ENCODE assay signal across 9 mouse cellular contexts in the genomic region with DNA sequence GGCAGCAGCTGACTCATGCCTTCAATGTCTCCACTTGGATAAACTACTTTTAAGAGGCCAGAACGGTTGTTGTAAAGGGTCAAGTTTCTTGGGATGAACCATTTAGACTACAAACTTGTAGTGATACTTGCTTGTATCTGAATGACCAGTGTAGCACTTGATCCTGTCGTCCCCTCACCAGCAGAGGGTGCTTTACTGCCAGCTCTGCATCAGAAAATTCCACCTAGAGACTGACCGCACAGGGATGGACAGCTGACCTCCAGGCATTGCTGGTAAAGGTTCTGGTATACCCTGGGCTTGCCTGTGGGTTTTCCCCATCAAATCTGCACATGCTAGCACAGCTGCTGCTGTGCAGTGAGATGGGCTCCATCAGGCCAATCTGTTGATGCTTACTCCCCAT. TPM values are rescaled to one million over a fixed set of nuclear protein-coding genes. Genes with fewer than 3 reads are reported as not detected.
DNase-seq lines count a peak whose midpoint lies in the region; ATAC-seq lines count a peak whose summit lies in the region.
"Had no signal": no experiment of that assay in that cellular context is flagged by ENCODE, and none has a peak within 500 bp of the region (broad histone marks: within the 10 kb centered on the region; RNA-seq: fewer than 3 reads in every experiment).

No protein-coding gene starts in this region.

- 0 out of 2 replicates have a peak, but pooled peaks have one; percentile 55 for ATAC-seq in kidney, embryonic 16.5 days (ENCODE audit: low FRiP score, low TSS enrichment)

- no peak overlapping the region for H3K9ac ChIP-seq in kidney, embryonic 16.5 days (replicated peaks; ENCODE audit: low read length)
- H3K9ac ChIP-seq: neural tube, embryonic 13.5 days had no signal

- no peak overlapping the region for H3K27ac ChIP-seq in heart, embryonic 10.5 days
- no peak overlapping the region for H3K27ac ChIP-seq in kidney, embryonic 16.5 days (ENCODE audit: low read length)
- H3K27ac ChIP-seq: neural tube, embryonic 13.5 days had no signal

- peaks cover 62% of the 10 kb centered on the region for H3K36me3 ChIP-seq in heart, embryonic 10.5 days
- peaks cover 56% of the 10 kb centered on the region for H3K36me3 ChIP-seq in kidney, embryonic 16.5 days (ENCODE audit: insufficient read depth, low read length)
- peaks cover 4% of the 10 kb centered on the region; the same call in 1 of the 2 replicates for H3K36me3 ChIP-seq in splenic B cell, adult 2 months (ENCODE audit: control insufficient read depth, insufficient read depth, low read length, poor library complexity, severe bottlenecking)

- no peaks in the 10 kb centered on the region for H3K27me3 ChIP-seq in heart, embryonic 10.5 days (ENCODE audit: insufficient read depth, poor library complexity, severe bottlenecking)
- H3K27me3 ChIP-seq in kidney, embryonic 16.5 days (ENCODE audit: insufficient read depth, low read length): no peaks in the 10 kb centered on the region
- no peaks in the 10 kb centered on the region for H3K27me3 ChIP-seq in splenic B cell, adult 2 months (ENCODE audit: control insufficient read depth, insufficient read depth, low read length, poor library complexity, severe bottlenecking)
- H3K27me3 ChIP-seq: neural tube, embryonic 13.5 days had no signal

- no peak overlapping the region for H3K4me2 ChIP-seq in kidney, embryonic 16.5 days (replicated peaks; ENCODE audit: low read depth, low read length)
- H3K4me2 ChIP-seq: neural tube, embryonic 13.5 days had no signal

- H3K4me1 ChIP-seq in heart, embryonic 10.5 days: peaks cover 9% of the 10 kb centered on the region
- peaks cover 11% of the 10 kb centered on the region for H3K4me1 ChIP-seq in kidney, embryonic 16.5 days (ENCODE audit: insufficient read depth, low read length)

- H3K9me3 ChIP-seq in heart, embryonic 10.5 days: no peaks in the 10 kb centered on the region
- no peaks in the 10 kb centered on the region for H3K9me3 ChIP-seq in kidney, embryonic 16.5 days (ENCODE audit: low read length)
- H3K9me3 ChIP-seq: neural tube, embryonic 13.5 days had no signal

- 35% methylated on average over 3 of the region's 3 CpGs for WGBS in heart, embryonic 10.5 days
- WGBS in kidney, embryonic 16.5 days: 28% methylated on average over 3 of the region's 3 CpGs

- DNase-seq in heart, postnatal 4 days: peak; percentile 25
- DNase-seq in heart, embryonic 10.5 days (ENCODE audit: low spot score): no peak
- peak; percentile 40 for DNase-seq in A20 (ENCODE audit: low read depth, low spot score)
- DNase-seq in adrenal gland, adult 2 months: peak; percentile 63
- DNase-seq in splenic B cell, adult 2 months (ENCODE audit: low read depth, low spot score): peak; percentile 38
- DNase-seq in frontal cortex, postnatal 10 days (ENCODE audit: low spot score in 2 of 2): no peak
- no peak for DNase-seq in cerebellum, adult 9-10 months

- no peak overlapping the region for H3K4me3 ChIP-seq in heart, embryonic 10.5 days
- H3K4me3 ChIP-seq in kidney, embryonic 16.5 days (ENCODE audit: low read length): no peak overlapping the region
- H3K4me3 ChIP-seq: neural tube, embryonic 13.5 days had no signal

RNA-seq across cellular contexts. Expression of gene Dph7, which starts 1.3 kb away (rescaled TPM):
- total RNA-seq in heart, postnatal 4 days (2021): 1 to 10 TPM; 8.6 to 8.8 TPM
- polyA plus RNA-seq in heart, embryonic 10.5 days (2016; fragmentation: Nextera tagmentation; extraction: Ambion mirVana): 20.1 and 27.6 TPM in 2 replicates
- total RNA-seq in adrenal gland, adult 2 months (2021): 10 to 100 TPM in 1 of 2 experiments, 1 to 10 TPM in 1; 6.2 to 16.7 TPM
- polyA plus RNA-seq in adrenal gland, adult 2 months (2012; rRNA removed): 8.5 and 9.7 TPM in 2 replicates
- 29.8 and 32.3 TPM in 2 replicates for polyA plus RNA-seq in kidney, embryonic 16.5 days (2015; fragmentation: Nextera tagmentation; extraction: Ambion mirVana)

RNA-seq across cellular contexts. Expression of gene Zmynd19, which starts 11.3 kb away (rescaled TPM):
- 10 to 100 TPM; 26.6 to 32.1 TPM for total RNA-seq in heart, postnatal 4 days (2021)
- polyA plus RNA-seq in heart, embryonic 10.5 days (2016; fragmentation: Nextera tagmentation; extraction: Ambion mirVana): 16.8 and 20.8 TPM in 2 replicates
- total RNA-seq in adrenal gland, adult 2 months (2021): 10 to 100 TPM; 21.8 to 30.2 TPM
- 3.1 and 3.9 TPM in 2 replicates for polyA plus RNA-seq in adrenal gland, adult 2 months (2012; rRNA removed)
- 4.2 and 7.9 TPM in 2 replicates for polyA plus RNA-seq in kidney, embryonic 16.5 days (2015; fragmentation: Nextera tagmentation; extraction: Ambion mirVana)

RNA-seq across cellular contexts. Expression of gene Mrpl41, which starts 14.0 kb away (rescaled TPM):
- 10 to 100 TPM; 78.3 to 79.7 TPM for total RNA-seq in heart, postnatal 4 days (2021)
- 126 and 132 TPM in 2 replicates for polyA plus RNA-seq in heart, embryonic 10.5 days (2016; fragmentation: Nextera tagmentation; extraction: Ambion mirVana)
- total RNA-seq in adrenal gland, adult 2 months (2021): 100 to 1,000 TPM; 108 to 118 TPM
- polyA plus RNA-seq in adrenal gland, adult 2 months (2012; rRNA removed): 34.9 and 39.4 TPM in 2 replicates
- 109 and 118 TPM in 2 replicates for polyA plus RNA-seq in kidney, embryonic 16.5 days (2015; fragmentation: Nextera tagmentation; extraction: Ambion mirVana)

RNA-seq across cellular contexts. Expression of gene Pnpla7, which starts 14.9 kb away (rescaled TPM):
- total RNA-seq in heart, postnatal 4 days (2021): 10 to 100 TPM; 13.5 to 13.7 TPM
- 7.9 and 9.3 TPM in 2 replicates for polyA plus RNA-seq in heart, embryonic 10.5 days (2016; fragmentation: Nextera tagmentation; extraction: Ambion mirVana)
- total RNA-seq in adrenal gland, adult 2 months (2021): 10 to 100 TPM; 44.5 to 53.1 TPM
- 25.4 and 27.2 TPM in 2 replicates for polyA plus RNA-seq in adrenal gland, adult 2 months (2012; rRNA removed)
- polyA plus RNA-seq in kidney, embryonic 16.5 days (2015; fragmentation: Nextera tagmentation; extraction: Ambion mirVana): 8.4 and 8.7 TPM in 2 replicates

RNA-seq across cellular contexts. Expression of gene Arrdc1, which starts 25.9 kb away (rescaled TPM):
- 10 to 100 TPM in 1 of 2 experiments, 1 to 10 TPM in 1; 9.6 to 10.9 TPM for total RNA-seq in heart, postnatal 4 days (2021)
- 15.3 and 19.5 TPM in 2 replicates for polyA plus RNA-seq in heart, embryonic 10.5 days (2016; fragmentation: Nextera tagmentation; extraction: Ambion mirVana)
- 10 to 100 TPM; 12.8 to 15.9 TPM for total RNA-seq in adrenal gland, adult 2 months (2021)
- 49.2 and 50.6 TPM in 2 replicates for polyA plus RNA-seq in adrenal gland, adult 2 months (2012; rRNA removed)
- polyA plus RNA-seq in kidney, embryonic 16.5 days (2015; fragmentation: Nextera tagmentation; extraction: Ambion mirVana): 63.3 and 63.5 TPM in 2 replicates

Comparison
In these comparisons a context has a peak if more than half of its experiments do, and no peak if none do; other contexts are left out.
1. DNase-seq: peak in heart, postnatal 4 days (single experiment), A20 (single experiment), adrenal gland, adult 2 months (single experiment) and splenic B cell, adult 2 months (single experiment); none in heart, embryonic 10.5 days (single experiment), frontal cortex, postnatal 10 days (0 of 2) and cerebellum, adult 9-10 months (single experiment).